Mouse (Mus musculus): ENCODE measurements at regions not wholly inside any gene's neighbourhood (a gene's known extent, or its start where the extent isn't known, plus 50 kb on each side); places are given as distances from the start of the nearest gene placed in this dataset.

DNA sequence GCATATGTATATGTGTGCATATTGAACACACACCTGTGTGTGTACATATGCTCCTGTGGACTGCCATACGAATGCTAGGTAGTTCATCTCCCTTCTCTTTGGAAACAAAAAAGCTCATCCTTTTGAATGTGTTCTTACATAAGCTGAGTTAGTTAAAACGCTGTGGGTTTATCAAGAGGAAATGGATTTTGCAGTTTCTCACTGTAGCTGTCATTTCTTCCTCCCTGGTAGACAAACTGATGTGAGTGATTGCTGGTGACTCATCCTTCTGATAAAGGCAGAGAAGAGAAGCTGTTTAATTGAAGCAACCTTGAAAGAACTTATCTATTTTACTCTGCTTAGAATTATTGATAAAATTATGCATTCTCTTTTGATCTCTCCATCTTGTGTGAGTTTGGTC is 173.6 kb upstream of the Fam49a start:
- no peak overlapping the region for H3K4me2 ChIP-seq
- H3K4me3 ChIP-seq (replicated peaks) = no peak overlapping the region
- H3K9me3 ChIP-seq (replicated peaks) = no peaks in the 10 kb centered on the region
- no peak overlapping the region for H3K9ac ChIP-seq (replicated peaks)
- H3K36me3 ChIP-seq = no peaks in the 10 kb centered on the region
- H3K27ac ChIP-seq (replicated peaks) = no peak overlapping the region
- no peaks in the 10 kb centered on the region for H3K27me3 ChIP-seq (replicated peaks)
- 64% methylated on average over 2 of the region's 2 CpGs for WGBS
- H3K4me1 ChIP-seq = no peaks in the 10 kb centered on the region
- no peak for ATAC-seq (ENCODE audit: low FRiP score)
